Mouse (Mus musculus): Measurements from ENCODE around the gene Tgoln1.

GRCm38 (mm10) chr6:72607676-72608075 is 9.1 kb downstream of the Tgoln1 start:
- TF ChIP-seq CTCF (IDR thresholded peaks at IDR 0.05) (no peak), EP300 (IDR thresholded peaks at IDR 0.05) (no peak)
